Mouse (Mus musculus) skeletal muscle tissue, postnatal 0 days (tissue): Measurements from ENCODE around the gene Itgb1bp2. TPM values are rescaled to one million over a fixed set of nuclear protein-coding genes. Genes with fewer than 3 reads are reported as not detected.

Source experiments
- polyA plus RNA-seq: library from polyadenylated mRNA; unstranded; fragments of >200 nt; fragmentation: Nextera tagmentation; extraction: Ambion mirVana; gene quantifications from 2 replicates; pipeline ENCODE4 v1.2.1, GENCODE M21; 2015

Gene Itgb1bp2
- polyA plus RNA-seq: 1,002 and 1,222 TPM in 2 replicates

GRCm38 (mm10) chrX:101448886-101449475 lies at the start of gene Itgb1bp2:
Gene Itgb1bp2 (plus strand): TSS chrX:101449088.

GRCm38 (mm10) chrX:101420700-101421095 lies 28.2 kb upstream of the Itgb1bp2 start, which contains the start of gene Zmym3:
Gene Zmym3 (minus strand): TSS chrX:101420849.

GRCm38 (mm10) chrX:101429142-101429949 lies 19.5 kb upstream of the Itgb1bp2 start, which contains the start of gene Nono:
Gene Nono (plus strand): TSS chrX:101429318.

Other genes with a start within 250 kb of the Itgb1bp2 start
- gene Snx12, start 226.5 kb upstream of the Itgb1bp2 start, polyA plus RNA-seq: 33.3 and 36.4 TPM in 2 replicates
- 3.1 and 3.7 TPM in 2 replicates for gene Foxo4, start 194.6 kb upstream of the Itgb1bp2 start, polyA plus RNA-seq
- gene Gm614, start 185.1 kb upstream of the Itgb1bp2 start, polyA plus RNA-seq: not detected in 2 replicates
- gene Il2rg, start 180.8 kb upstream of the Itgb1bp2 start, polyA plus RNA-seq: 11.1 and 14.7 TPM in 2 replicates
- not detected in 2 replicates for gene Gm20489, start 180.1 kb upstream of the Itgb1bp2 start, polyA plus RNA-seq
- gene Med12, start 175.1 kb upstream of the Itgb1bp2 start, polyA plus RNA-seq: 14.7 and 19.2 TPM in 2 replicates
- 1.1 and 1.4 TPM in 2 replicates for gene Nlgn3, start 149.9 kb upstream of the Itgb1bp2 start, polyA plus RNA-seq
- gene Gjb1, start 72.7 kb upstream of the Itgb1bp2 start, polyA plus RNA-seq: 0.33 and 0.44 TPM in 2 replicates
- 9.3 and 11.1 TPM in 2 replicates for gene Zmym3, start 28.2 kb upstream of the Itgb1bp2 start, polyA plus RNA-seq
- gene Nono, start 19.8 kb upstream of the Itgb1bp2 start, polyA plus RNA-seq: 118 and 122 TPM in 2 replicates
- 3.2 and 4.3 TPM in 2 replicates for gene Taf1, start 83.6 kb downstream of the Itgb1bp2 start, polyA plus RNA-seq
- 53.2 and 60.9 TPM in 2 replicates for gene Ogt, start 191.0 kb downstream of the Itgb1bp2 start, polyA plus RNA-seq